Mouse (Mus musculus): ENCODE results near the gene Vkorc1l1.

Gene Vkorc1l1

DNA sequence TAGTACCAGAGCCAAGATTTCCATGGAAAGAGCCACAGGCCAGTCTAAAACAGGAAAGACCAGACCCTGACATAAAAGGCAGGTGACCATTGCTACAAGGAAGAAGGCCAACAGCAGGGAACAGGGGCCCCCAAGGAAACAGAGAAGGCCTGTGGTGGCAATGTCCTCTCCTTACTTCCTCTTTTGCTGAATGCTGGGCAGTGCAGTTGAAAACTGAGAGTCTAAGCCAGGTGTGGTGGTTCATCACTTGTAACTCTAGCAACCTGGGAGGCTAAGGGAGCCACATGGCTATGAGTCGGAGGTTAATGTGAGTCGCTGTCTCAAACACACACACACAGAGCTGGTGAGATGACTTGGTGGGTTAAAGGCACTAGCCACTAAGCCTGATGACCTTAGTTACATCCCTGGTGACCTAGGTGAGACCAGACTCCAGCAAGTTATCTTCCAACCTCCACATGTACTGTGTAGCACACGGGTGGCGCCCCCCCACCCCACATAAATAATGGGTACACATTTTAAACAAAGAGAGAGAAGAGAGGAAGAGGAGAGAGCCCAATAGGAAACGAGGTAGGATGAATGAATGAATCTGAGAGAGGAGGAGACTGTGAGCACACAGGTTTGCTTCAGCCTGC lies 59.7 kb downstream of the Vkorc1l1 start:
- DNase-seq (ENCODE audit: low read depth) = no peak

DNA sequence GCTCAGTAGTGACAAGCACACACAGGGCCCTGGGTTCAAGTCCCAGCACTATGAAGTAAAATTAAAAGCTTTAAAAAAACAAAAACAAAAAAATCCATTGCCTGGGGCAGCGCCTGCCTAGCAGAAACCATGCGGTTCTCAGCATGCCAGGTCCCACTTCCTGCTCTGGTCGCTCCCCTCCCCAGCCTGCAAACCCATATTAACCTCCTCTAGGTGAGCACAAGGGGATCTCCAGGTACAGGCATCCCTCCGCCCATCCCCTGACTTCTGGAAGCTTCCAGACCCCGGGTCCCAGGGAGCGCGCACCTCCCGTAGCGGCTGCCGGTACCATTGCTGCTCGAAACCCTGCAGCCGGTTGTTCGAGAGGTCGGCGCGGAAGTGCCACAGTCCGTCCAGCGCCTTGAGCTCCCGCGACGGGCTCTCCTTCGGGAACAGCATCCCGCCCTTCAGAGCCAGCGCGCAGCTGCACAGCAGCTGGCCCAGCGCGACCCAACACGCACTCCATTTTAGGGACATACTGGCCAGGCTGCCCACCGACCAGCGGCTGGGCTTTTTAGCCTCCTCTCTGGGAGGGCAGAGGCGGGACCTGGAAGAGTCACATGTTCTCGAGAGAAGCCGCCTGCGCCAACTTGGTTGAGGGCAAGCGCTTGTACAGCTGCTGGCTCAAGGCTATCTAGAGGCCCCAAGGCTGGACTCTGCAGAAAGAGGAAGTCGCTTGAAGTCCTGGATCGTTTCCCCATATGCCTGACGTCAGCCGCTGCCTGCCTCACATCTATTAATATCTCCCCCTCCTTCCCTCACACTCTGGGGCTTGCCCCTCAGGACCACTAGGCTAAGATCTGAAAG lies 60.8 kb downstream of the Vkorc1l1 start, which contains the start of gene Gusb:
Gene Gusb (minus strand): TSS at position 749 of the 846 bp plus-strand sequence.
- peak; percentile 66 for DNase-seq (ENCODE audit: low read depth)

DNA sequence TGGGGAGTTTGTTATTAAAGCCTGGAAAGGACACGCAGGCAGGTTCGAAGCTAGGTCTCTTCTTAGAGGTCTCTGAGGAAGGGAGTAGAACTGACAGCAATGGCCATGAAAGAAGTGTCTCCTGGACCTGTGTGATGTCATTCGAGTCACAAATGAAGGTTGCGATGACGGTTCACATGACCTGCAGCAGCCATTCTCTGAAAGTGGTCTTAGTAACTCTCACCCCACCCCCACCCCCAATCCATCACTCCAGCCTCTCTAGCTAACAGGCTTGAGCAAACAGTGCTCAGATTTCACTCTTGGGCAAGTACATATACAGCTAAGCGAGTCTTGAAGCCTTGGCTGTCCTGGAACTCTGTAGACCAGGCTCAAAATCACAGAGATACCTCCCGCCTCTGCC lies 61.5 kb downstream of the Vkorc1l1 start:
- no peak for DNase-seq (ENCODE audit: low read depth)

DNA sequence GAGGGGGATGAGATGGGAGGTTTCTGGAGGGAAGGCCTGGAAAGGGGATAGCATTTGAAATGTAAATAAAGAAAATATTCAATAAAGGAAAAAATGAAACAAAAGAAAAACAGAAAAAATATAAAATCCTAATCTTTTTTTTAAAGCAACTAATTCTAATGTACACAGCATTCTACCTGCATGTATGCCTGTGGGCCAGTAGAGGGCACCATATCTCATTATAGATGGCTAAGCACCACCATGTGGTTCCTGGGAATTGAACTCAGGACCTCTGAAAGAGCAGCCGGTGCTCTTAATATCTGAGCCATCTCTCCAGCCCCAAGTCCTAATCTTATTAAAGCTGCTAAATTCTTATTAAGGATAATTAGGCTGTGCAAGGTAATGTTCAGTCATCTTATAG lies 65.6 kb downstream of the Vkorc1l1 start:
- peak; percentile 60 for DNase-seq (ENCODE audit: low read depth)

DNA sequence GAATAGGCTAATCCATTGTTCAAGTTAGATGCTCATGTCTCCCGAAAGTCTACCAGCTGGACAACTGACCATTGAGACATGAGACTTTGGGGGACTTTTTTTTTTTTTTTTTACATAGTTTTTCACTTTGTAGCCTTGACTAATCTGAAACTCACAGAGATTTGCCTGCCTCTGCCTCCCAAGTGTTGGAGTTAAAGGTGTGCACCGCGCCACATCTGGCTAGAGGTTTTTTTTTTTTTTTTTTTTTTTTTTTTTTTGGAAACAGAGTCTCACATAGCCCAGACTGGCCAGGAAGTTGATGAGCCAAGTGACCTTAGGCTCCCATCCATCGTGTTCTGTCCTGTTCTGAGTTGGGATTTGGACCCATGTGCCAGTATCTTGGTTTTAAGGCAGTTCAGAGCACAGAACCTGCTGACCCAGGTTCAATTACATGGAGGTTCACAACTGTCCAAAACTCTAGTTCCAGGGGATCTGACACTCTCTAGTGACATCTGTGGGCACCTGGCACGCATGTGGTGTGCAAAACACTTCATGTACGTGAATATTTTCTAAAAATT lies 66.3 kb downstream of the Vkorc1l1 start:
- no peak for DNase-seq (ENCODE audit: low read depth)

DNA sequence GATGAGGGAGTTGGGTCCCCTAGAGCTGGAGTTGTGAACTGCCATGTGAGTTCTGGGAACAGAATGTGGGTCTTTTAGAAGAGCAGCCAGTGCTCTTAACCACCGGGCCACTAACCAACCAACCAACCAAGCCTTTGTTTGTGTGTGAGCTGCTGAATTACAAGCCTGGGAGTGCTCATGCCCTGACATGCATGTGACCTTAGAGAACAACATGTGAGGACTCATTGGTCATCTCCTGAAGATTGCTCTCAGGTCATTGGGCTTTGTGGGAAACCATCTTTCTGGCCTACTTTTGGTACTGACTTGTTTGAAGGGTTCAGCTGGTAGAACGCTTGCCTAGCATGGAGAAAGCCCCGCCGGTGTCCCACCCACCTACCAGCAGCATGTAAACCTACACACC lies 68.0 kb downstream of the Vkorc1l1 start:
- DNase-seq (ENCODE audit: low read depth) = no peak

DNA sequence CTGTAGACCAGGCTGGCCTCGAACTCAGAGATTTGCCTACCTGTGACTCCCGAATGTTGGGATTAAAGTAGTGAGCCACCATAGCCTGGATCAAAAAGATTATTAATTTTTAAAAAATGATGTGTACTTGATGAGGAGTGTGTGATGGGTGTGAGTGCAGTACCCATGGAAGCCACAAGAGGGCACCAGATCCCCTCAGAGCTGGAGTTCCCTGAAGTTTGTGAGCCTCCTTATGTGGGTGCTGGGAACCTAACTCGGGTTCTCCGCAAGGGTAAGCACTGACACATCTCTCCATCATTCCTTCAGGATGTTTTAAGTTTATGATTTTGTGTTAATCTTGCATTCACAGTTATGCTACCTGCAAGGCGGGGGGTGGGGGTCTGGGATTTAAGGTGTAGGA lies 69.2 kb downstream of the Vkorc1l1 start:
- DNase-seq (ENCODE audit: low read depth) = peak; percentile 37

DNA sequence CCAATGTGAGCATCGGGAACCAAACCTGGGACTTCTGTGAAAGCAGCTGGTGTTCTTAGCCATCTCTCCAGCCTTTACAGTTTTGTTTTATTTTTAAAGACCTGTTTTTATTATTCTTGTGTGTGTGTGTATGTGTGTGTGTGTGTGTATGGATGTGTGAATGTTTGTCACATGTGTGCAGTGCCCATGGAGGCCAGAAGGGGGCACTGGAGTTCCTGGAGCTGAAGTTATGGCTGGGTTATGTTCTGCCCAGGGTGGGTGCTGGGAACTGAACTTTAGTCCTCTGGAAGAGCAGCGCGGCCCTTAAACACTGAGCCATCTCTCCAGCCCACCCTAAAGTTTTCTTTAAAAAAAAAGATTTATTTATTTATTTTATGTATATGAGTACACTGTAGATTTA lies 73.3 kb downstream of the Vkorc1l1 start:
- DNase-seq (ENCODE audit: low read depth) = no peak

DNA sequence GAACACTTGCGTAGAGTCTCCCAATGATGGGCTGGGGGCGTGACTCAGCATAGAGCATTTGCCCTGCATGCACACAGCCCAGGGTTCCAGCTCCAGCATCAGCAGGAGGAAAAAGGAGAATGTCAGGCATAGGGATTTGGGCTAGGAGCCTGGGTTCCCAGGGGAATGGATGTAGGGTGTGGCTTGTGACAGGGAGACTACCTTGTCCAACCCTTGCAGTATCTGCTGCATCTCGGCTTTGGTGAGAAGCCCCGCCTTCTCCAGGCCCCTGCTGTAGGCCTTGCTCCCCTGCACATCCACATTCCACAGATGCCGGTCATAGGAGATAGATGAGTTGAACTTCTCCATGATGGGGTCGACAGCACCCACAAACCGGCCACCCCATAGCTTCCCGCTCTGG lies 77.7 kb downstream of the Vkorc1l1 start:
- no peak for DNase-seq (ENCODE audit: low read depth)

DNA sequence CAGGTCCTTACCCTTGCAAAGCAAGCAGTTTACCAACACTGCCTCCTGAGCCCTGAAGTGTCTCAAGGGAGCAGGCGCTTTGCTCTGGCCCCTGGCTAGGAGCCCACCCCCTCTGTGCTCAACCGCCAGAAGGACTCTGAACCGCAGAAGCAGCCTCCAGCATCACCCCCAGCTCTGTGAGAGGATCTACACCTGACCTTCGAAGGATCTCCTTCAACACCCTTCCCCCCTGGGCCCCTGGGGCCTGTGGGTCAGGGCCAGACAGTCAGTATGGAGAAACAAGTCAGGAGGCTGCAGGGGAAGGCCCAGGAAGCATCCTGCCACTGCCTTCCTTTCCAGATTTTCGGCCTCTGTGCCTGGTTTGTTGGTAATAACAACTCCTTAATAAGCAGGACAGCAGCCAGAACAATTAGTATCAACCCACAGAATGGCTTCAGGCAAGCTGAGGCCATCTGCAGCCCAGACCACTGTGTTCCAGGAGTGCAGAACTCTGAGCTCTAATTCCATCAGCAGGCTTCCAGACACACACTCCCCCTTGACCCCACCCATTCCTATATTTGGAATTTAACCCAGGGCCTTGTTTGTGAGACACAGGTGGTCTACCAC lies 79.7 kb downstream of the Vkorc1l1 start:
- DNase-seq (ENCODE audit: low read depth) = no peak

DNA sequence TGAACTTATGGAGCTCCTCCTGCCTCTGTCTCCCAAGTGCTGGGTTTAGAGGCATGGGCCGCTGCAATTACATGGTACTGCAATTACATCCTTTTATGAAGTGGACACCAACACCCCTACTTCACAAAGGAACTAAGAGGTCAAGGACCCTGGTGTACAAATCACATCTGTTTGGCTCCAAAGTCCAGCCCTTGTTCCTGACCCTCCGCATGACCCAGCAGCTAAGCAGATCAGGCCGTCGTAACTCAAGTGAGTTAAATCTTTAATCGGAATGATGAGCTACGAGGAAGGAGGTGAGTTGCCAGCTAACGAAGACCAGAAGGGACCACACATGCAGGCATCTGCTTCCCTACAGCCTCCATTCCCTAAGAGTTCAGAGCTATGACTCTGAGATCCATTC lies 80.6 kb downstream of the Vkorc1l1 start:
- DNase-seq (ENCODE audit: low read depth) = no peak

DNA sequence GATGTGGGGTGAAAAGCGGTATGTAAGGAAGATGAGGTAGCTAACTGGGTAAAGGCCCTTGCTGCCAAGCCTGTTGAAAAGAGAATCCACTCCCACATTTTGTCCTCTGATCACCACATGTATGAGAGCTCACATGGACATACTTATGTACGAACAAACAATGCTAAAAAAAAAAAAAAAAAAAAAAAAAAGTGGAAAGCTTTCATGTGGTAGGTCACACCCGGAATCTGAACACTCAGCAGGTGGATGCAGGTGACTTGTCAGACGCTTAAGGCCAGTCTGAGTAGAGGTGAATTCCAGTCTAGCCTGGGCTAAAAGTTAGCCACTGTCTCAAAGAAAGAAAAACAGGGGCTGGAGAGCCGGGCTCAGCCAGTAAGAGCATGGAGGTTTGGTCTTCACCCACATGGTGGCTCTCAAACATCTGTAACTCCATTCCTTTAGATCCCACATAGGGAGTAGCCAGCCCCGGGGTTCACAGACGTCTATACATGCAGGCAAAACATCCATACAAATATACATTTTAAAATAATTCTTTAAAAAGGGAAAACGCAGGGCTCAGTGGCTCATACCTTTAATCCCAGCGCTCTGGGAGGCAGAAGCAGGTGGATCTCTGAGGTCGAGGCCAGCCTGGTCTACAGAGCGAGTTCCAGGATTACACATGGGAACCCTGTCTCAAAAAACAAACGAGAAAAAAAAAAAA lies 81.4 kb downstream of the Vkorc1l1 start:
- DNase-seq (ENCODE audit: low read depth) = no peak

DNA sequence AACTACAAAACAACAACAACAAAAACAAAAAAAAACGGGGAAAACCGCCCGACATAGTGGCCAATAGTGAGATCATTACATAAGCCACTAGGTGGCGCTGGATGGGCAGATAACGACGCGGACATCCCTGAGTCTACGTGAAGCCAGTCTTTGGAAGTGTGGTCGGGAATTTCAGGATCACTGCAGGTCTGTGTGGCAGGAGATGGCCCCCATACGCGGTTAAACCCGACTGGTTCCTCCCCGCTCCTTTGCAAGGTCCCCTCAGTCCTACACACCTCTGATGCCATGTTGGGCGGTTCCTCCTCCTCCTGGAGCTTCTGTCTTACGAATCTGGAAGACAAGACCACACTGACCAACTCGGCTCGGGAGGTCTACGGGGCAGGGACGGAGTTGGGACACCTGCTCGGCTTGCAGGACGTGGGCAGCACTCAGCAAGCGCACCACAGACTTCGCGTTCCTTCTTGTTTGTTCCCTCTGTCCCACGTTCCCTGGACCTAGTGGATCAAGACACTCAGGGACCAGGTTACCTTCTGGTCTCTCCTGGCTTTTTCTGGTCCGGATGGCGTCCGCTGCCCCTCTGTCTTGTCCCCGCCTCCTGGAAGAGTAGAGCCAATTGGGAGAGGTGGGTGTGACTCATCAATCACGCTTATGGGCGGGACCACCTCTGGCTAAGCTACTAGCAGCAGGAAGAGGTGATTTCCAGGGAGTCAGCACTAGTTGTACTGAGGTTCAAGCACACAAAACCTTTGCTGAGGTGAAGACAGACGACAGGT lies 82.2 kb downstream of the Vkorc1l1 start:
- peak; percentile 88 for DNase-seq (ENCODE audit: low read depth)

DNA sequence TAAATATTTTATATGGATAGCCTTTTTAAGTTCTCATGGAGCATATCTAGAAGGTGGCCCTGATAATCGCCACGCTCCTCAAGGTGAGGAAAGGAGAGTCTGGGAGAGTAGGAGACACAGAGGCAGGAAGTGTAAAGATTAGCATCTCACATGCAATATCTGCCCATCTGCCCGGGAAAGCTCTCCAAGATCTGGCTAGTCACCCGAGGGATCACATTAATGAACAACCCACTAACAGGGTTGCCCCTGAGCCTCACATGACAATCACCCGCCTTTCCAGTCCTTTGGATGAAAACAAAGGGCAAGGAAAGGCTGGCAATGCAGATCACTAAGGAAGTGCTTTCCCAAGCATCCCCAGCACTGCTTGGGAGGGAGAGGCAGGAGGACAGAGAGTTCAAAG lies 85.4 kb downstream of the Vkorc1l1 start:
- no peak for DNase-seq (ENCODE audit: low read depth)

DNA sequence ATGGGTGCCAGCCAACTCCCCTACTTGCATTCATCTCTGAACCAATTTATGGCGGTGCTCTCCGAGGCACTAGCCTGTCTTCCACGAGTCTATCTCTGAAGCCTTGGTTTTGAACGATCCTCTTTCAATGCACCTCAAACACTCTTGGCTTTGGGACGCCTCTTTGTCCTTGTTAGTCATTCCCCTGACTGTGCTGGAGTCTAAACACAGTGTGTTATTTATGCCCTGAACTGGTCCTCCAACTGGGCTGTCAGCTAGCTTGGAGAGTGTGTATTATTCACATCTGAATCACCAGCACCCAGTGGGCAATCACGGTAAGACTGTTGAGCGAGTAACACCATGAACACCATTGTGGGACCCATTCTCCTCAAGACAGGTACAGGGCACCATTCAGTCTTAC lies 85.9 kb downstream of the Vkorc1l1 start:
- DNase-seq (ENCODE audit: low read depth) = no peak

DNA sequence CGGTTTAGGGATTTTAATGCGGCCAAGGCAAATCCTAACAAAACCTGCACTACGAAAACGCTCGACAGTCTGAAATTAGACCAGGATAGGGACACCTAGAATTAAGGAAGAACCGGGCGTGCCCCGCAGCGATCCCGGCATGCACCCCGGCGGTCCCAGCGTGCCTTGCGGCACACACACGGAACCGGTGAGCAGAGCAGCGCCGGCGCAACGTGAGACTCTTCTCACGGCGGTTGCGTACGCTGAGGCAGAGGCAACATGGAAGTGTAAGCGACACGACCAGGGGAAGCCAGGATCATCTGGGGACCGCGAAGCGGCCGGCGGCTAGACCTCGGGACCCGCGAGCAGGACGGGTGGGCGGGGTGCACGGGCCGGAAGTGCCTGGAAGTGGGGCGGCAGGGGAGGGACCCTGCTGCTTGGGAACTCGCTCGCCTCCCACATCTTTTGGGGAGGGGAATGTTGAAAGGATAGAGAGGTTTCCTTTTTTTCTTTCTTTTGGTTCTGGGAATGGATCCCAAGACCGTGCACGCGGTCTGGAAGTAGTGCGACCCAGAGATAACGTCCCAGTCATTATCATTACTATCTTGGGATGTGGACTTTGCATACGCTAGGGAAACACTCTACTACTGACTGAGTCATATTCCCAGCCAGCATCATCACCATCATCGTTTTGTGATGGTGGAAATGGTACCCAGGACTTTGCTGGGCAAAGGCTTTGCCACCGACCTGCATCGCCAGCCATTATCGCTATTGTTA lies 87.5 kb downstream of the Vkorc1l1 start, which contains the start of the genes Asl and Crcp:
Gene Asl (minus strand): TSS at position 106 of the 756 bp plus-strand sequence.
Gene Crcp (plus strand): TSS at position 149 of the 756 bp plus-strand sequence.
- DNase-seq (ENCODE audit: low read depth) = peak; percentile 79

DNA sequence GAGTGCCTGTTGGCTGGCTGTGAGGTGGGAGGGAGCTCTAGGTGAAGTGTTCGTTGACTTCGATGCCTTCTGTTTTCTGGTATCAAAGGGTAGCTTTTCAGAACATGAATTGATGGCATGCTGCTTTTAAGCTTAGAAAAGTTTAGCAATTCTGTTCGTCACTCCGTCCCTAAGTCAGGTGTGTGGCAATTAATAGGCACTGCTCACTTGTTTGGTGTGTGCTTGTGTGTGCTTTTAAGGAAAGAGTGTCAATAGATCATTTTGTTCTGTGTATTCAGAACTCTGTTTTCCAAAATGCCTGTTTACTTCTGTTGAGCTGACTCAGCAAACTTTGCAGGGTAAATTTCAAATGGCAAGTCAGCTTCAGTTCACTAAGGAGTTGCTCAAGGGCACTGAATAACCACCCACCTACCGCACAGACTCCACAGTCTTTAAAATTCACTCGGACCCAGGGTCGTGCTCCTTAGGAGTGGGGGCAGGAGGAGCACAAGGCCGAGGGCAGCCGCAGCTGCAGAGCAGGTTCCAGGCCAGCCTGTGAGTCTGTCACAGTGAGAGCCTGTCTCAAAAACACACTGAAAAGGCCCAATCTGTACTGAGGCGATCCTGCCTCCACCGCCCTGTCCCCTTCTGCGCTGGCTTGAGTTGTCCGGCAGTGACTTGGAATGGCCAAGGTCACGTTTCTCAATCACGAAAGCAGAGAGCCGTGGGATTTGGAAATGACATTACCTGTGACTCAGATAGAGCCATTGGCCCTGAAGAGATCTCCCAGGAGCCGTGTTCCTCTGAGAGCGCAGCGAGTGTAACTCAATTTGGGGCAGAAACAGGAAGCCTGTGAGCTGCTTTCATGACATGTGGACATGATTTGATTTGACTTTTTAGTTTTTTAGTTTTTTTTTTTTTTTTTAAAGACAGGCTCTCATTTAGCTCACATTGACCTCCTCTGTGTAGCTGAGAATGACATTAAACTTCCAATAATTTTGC lies 89.9 kb downstream of the Vkorc1l1 start:
- no peak for DNase-seq (ENCODE audit: low read depth)

DNA sequence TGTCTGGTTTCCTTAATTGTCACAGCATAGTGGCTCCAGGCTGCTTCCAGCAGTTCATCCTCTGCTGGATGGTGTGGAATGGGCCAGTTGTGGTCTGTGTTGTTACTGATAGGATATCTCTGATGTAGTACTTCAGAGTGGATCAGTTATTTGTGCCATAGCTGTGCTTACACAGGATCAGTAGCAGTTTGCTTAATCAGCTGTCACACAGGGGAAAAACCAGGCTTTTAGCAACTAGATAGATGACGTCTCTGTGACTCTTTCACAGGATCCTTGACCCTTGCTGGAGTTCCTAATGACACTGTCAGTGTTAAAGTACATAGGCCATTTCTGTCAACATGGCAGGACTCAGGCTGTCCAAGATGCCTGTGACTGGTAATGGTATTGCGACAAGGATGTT lies 92.1 kb downstream of the Vkorc1l1 start:
- DNase-seq (ENCODE audit: low read depth) = no peak
